Comparison of ENCODE assay signal across 25 mouse cellular contexts in the genomic region with DNA sequence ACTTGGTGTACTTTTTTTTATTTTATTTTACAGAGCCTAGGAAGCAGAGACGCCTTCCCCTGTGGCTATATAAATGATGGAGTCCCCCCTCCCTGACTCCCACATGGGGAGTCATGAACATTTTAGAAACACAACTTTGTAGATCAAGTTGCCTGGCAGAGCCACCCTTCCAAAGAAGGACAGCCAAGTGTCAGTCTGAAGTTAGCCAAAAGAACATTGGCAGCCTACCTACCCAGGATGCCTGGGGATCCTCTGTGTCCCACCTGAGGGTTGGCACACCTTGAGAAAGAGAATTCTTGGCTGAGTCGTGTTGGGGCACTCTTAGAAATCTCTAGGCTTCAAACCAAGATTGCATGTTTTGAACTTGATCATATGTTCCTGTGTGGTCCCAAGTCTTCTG.
DNase-seq lines count a peak whose midpoint lies in the region; ATAC-seq lines count a peak whose summit lies in the region.
"Had no signal": no experiment of that assay in that cellular context is flagged by ENCODE, and none has a peak within 500 bp of the region (broad histone marks: within the 10 kb centered on the region; RNA-seq: fewer than 3 reads in every experiment).

No protein-coding gene starts in this region.

- H3K27ac ChIP-seq in midbrain, embryonic 11.5 days (ENCODE audit: low read depth, low read length) = no peak overlapping the region
- H3K27ac ChIP-seq in midbrain, embryonic 15.5 days = no peak overlapping the region
- H3K27ac ChIP-seq in limb, embryonic 10.5 days = no peak overlapping the region
- H3K27ac ChIP-seq: forebrain, embryonic 10.5 days; forebrain, embryonic 13.5 days; heart, embryonic 15.5 days; hindbrain, embryonic 10.5 days; hindbrain, embryonic 13.5 days had no signal

- H3K9ac ChIP-seq in midbrain, embryonic 11.5 days (ENCODE audit: low read length) = no peak overlapping the region
- H3K9ac ChIP-seq in midbrain, embryonic 15.5 days = no peak overlapping the region
- H3K9ac ChIP-seq: forebrain, embryonic 13.5 days; heart, embryonic 12.5 days; heart, embryonic 15.5 days; hindbrain, embryonic 13.5 days had no signal

- intact Hi-C loops in gastrocnemius, postnatal 14 days (cut with DNase I; ENCODE audit: low total_unique reads) = no loop called here

- H3K9me3 ChIP-seq in midbrain, embryonic 11.5 days (ENCODE audit: control insufficient read depth, low read length) = no peaks in the 10 kb centered on the region
- no peaks in the 10 kb centered on the region for H3K9me3 ChIP-seq in midbrain, embryonic 15.5 days
- no peaks in the 10 kb centered on the region for H3K9me3 ChIP-seq in limb, embryonic 10.5 days (replicated peaks)
- H3K9me3 ChIP-seq: forebrain, embryonic 10.5 days; forebrain, embryonic 13.5 days; heart, embryonic 12.5 days; heart, embryonic 15.5 days; hindbrain, embryonic 10.5 days; hindbrain, embryonic 13.5 days had no signal

- H3K4me2 ChIP-seq in midbrain, embryonic 11.5 days = no peak overlapping the region
- H3K4me2 ChIP-seq in midbrain, embryonic 15.5 days = no peak overlapping the region
- H3K4me2 ChIP-seq: forebrain, embryonic 13.5 days; heart, embryonic 12.5 days; heart, embryonic 15.5 days; hindbrain, embryonic 13.5 days had no signal

- no peak overlapping the region for H3K4me3 ChIP-seq in midbrain, embryonic 11.5 days (ENCODE audit: low read depth, low read length)
- H3K4me3 ChIP-seq in midbrain, embryonic 15.5 days = no peak overlapping the region
- no peak overlapping the region for H3K4me3 ChIP-seq in limb, embryonic 10.5 days
- H3K4me3 ChIP-seq: forebrain, embryonic 10.5 days; forebrain, embryonic 13.5 days; heart, embryonic 12.5 days; heart, embryonic 15.5 days; hindbrain, embryonic 10.5 days; hindbrain, embryonic 13.5 days had no signal

- no peak for ATAC-seq in midbrain, embryonic 11.5 days (ENCODE audit: low FRiP score)
- no peak for ATAC-seq in midbrain, embryonic 15.5 days (replicated peaks)
- ATAC-seq: activated CD4-positive, CD25-positive, alpha-beta regulatory T cell, adult 4 months; forebrain, embryonic 13.5 days; forebrain, embryonic 16.5 days; hindbrain, embryonic 16.5 days had no signal

- 89% methylated on average over 2 of the region's 2 CpGs for WGBS in midbrain, embryonic 11.5 days
- 91% methylated on average over 2 of the region's 2 CpGs for WGBS in midbrain, embryonic 15.5 days
- WGBS in limb, embryonic 10.5 days = 90% methylated on average over 2 of the region's 2 CpGs

- H3K27me3 ChIP-seq in midbrain, embryonic 11.5 days (ENCODE audit: control insufficient read depth, insufficient read depth, low read length) = no peaks in the 10 kb centered on the region
- H3K27me3 ChIP-seq in midbrain, embryonic 15.5 days (replicated peaks) = no peaks in the 10 kb centered on the region
- no peaks in the 10 kb centered on the region for H3K27me3 ChIP-seq in limb, embryonic 10.5 days (ENCODE audit: low read depth, poor library complexity, severe bottlenecking)
- H3K27me3 ChIP-seq: forebrain, embryonic 13.5 days; hindbrain, embryonic 13.5 days had no signal

- no peaks in the 10 kb centered on the region for H3K4me1 ChIP-seq in midbrain, embryonic 11.5 days (ENCODE audit: control insufficient read depth, insufficient read depth, low read length)
- peaks cover 18% of the 10 kb centered on the region for H3K4me1 ChIP-seq in midbrain, embryonic 15.5 days
- no peaks in the 10 kb centered on the region for H3K4me1 ChIP-seq in limb, embryonic 10.5 days
- H3K4me1 ChIP-seq: forebrain, embryonic 10.5 days had no signal

- DNase-seq in gastrocnemius, adult 18-20 months (ENCODE audit: low spot score) = peak; percentile 55
- no peak for DNase-seq in gastrocnemius, postnatal 4 days (ENCODE audit: low spot score in 2 of 2)
- peak; percentile 27 for DNase-seq in gastrocnemius, postnatal 25 days
- no peak for DNase-seq in gastrocnemius, postnatal 14 days
- peak; percentile 61 for DNase-seq in midbrain, embryonic 11.5 days (ENCODE audit: low spot score, missing footprints)
- peak; percentile 30 for DNase-seq in skeletal muscle tissue, adult 2 months (ENCODE audit: low read depth, low spot score)
- no peak for DNase-seq in limb, embryonic 10.5 days (ENCODE audit: low spot score)
- DNase-seq: adrenal gland, adult 8-10 months; adrenal gland, postnatal 25 days; cerebellum, adult 11-12 months; cerebellum, adult 8-10 months; cerebellum, postnatal 10 days; heart, adult 18-20 months; heart, postnatal 10 days; heart, postnatal 36 days had no signal

- H3K36me3 ChIP-seq in midbrain, embryonic 11.5 days (ENCODE audit: control insufficient read depth, insufficient read depth, low read length) = no peaks in the 10 kb centered on the region
- H3K36me3 ChIP-seq in midbrain, embryonic 15.5 days (replicated peaks) = peaks cover 9% of the 10 kb centered on the region; the same call in 1 of the 2 replicates
- no peaks in the 10 kb centered on the region for H3K36me3 ChIP-seq in limb, embryonic 10.5 days
- H3K36me3 ChIP-seq: forebrain, embryonic 10.5 days; heart, embryonic 12.5 days; heart, embryonic 15.5 days had no signal

Comparison
In these comparisons a context has a peak if more than half of its experiments do, and no peak if none do; other contexts are left out.
1. DNase-seq: peak in gastrocnemius, adult 18-20 months (single experiment), gastrocnemius, postnatal 25 days (single experiment), midbrain, embryonic 11.5 days (single experiment) and skeletal muscle tissue, adult 2 months (single experiment); none in gastrocnemius, postnatal 4 days (0 of 2), gastrocnemius, postnatal 14 days (single experiment) and limb, embryonic 10.5 days (single experiment).